Mouse (Mus musculus): ENCODE measurements at regions not wholly inside any gene's neighbourhood (a gene's known extent, or its start where the extent isn't known, plus 50 kb on each side); places are given as distances from the start of the nearest gene placed in this dataset.

DNA sequence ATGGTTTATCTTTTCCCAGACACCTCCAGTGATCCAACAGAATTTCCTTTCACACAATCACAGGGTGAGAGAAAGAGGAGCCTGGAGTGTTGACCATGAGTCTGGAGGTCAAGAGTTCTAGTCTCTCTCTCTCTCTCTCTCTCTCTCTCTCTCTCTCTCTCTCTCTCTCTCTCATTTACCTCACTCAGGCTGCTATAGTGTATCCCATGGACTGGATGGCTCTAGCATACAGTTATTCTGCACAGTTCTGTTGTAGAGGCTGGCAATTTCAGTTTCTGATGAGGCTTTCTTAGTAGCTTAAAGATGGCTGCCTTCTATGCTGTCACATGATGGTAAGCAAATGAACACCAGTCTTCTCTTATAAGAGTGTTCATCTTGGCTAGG lies 72.0 kb downstream of the Gm12728 start:
- no peak for TF ChIP-seq CTCF (IDR thresholded peaks at IDR 0.05; ENCODE audit: borderline replicate concordance, extremely low read depth, insufficient read depth, insufficient read length)
- no peak for TF ChIP-seq POLR2A (IDR thresholded peaks at IDR 0.05; ENCODE audit: borderline replicate concordance, extremely low read depth, insufficient read depth, insufficient read length, poor library complexity, severe bottlenecking)
